Mouse (Mus musculus) midbrain, embryonic 12.5 days (tissue): ENCODE results near the gene Med7. TPM values are rescaled to one million over a fixed set of nuclear protein-coding genes. Genes with fewer than 3 reads are reported as not detected.

ENCODE experiments used
- ATAC-seq: fragments of 200-750 bp; cut with Nextera tagmentation; 2 replicates; pipeline ENCODE4 v1.8.0; 2017; ENCODE audit warnings: low read depth, moderate TSS enrichment, moderate library complexity; ENCODE audit not compliant: low FRiP score
- H3K27ac ChIP-seq: fragments of 300-500 bp; sonication (generic); replicated peaks from 2 replicates; pipeline ENCODE4 v1.5.1; 2016; ENCODE audit warnings: mild to moderate bottlenecking
- H3K27me3 ChIP-seq: fragments of 300-500 bp; sonication (generic); 2 replicates; pipeline ENCODE4 v1.6.1; 2016; ENCODE audit warnings: mild to moderate bottlenecking
- H3K36me3 ChIP-seq: fragments of 300-500 bp; sonication (generic); 2 replicates; pipeline ENCODE4 v1.6.1; 2016
- H3K4me1 ChIP-seq: fragments of 300-500 bp; sonication (generic); 2 replicates; pipeline ENCODE4 v1.6.1; 2016
- H3K4me2 ChIP-seq: fragments of 300-500 bp; sonication (generic); replicated peaks from 2 replicates; pipeline ENCODE4 v1.6.1; 2016; ENCODE audit warnings: mild to moderate bottlenecking, moderate library complexity
- H3K4me3 ChIP-seq: fragments of 300-500 bp; sonication (generic); 2 replicates; pipeline ENCODE4 v1.5.1; 2016; ENCODE audit warnings: mild to moderate bottlenecking
- H3K9ac ChIP-seq: fragments of 300-500 bp; sonication (generic); replicated peaks from 2 replicates; pipeline ENCODE4 v1.6.1; 2016; ENCODE audit warnings: mild to moderate bottlenecking, moderate library complexity
- H3K9me3 ChIP-seq: fragments of 300-500 bp; sonication (generic); 2 replicates; pipeline ENCODE4 v1.6.1; 2016; ENCODE audit warnings: mild to moderate bottlenecking
- WGBS: fragments of 180-500 bp; shearing (Covaris S2); methylation state at CpG from one replicate; pipeline ENCODE4 v1.1.7; 2016; 5-methylcytosine and 5-hydroxymethylcytosine counted together
- polyA plus RNA-seq: library from polyadenylated mRNA; unstranded; fragments of >200 nt; fragmentation: Nextera tagmentation; extraction: Ambion mirVana; gene quantifications from 2 replicates; pipeline ENCODE4 v1.2.1, GENCODE M21; 2016

Gene Med7
- polyA plus RNA-seq = 89.0 and 90.1 TPM in 2 replicates

- Histone ChIP-seq H3K27ac (peak within 1 kb of the TSS; percentile 89), H3K4me3 (peak within 1 kb of the TSS; percentile 92), H3K4me1 (peaks cover 7% of the 10 kb centered on the region), H3K4me2 (peak within 1 kb of the TSS; percentile 83), H3K9ac (peak within 1 kb of the TSS; percentile 90), H3K9me3 (no peaks in the 10 kb centered on the region), H3K27me3 (no peaks in the 10 kb centered on the region), H3K36me3 (peaks cover 19% of the 10 kb centered on the region)
- under 1% methylated on average over 59 of the region's 59 CpGs for WGBS
- peak; percentile 99 for ATAC-seq
Observed at GRCm38 (mm10) chr11:46436760-46437458, at the start of gene Med7. Gene Med7, plus strand, starts transcription at chr11:46436925.

DNA sequence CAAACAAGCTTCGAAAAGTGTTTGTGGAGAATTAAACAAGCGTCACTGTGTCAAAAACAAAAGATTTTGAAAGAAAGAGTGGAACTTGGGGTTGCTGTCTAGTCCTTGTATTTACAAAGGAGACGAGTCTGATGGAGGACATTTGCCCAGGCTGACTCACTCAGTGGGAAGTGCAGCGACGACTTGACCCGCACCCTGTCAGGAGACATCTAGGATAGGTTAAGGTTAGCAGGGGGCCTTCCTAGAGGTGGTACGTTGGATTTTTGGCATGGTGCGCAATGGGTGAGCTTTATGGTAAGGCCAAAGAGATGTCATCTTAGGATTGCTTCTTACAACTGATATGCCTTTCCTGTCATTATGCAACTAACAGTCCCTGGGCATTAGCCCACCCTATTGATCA lies 49.7 kb upstream of the Med7 start:
- H3K4me3 ChIP-seq = no peak overlapping the region
- ATAC-seq = no peak
- no peak overlapping the region for H3K4me2 ChIP-seq
- H3K4me1 ChIP-seq = no peaks in the 10 kb centered on the region
- no peaks in the 10 kb centered on the region for H3K27me3 ChIP-seq
- 94% methylated on average over 8 of the region's 8 CpGs for WGBS
- H3K27ac ChIP-seq = no peak overlapping the region
- no peaks in the 10 kb centered on the region for H3K9me3 ChIP-seq
- H3K9ac ChIP-seq = no peak overlapping the region
- no peaks in the 10 kb centered on the region for H3K36me3 ChIP-seq

- H3K4me2 ChIP-seq = no peak overlapping the region
- H3K27me3 ChIP-seq = no peaks in the 10 kb centered on the region
- H3K9me3 ChIP-seq = no peaks in the 10 kb centered on the region
- ATAC-seq = no peak
- WGBS = 75% methylated on average over 6 of the region's 6 CpGs
- H3K4me1 ChIP-seq = no peaks in the 10 kb centered on the region
- H3K36me3 ChIP-seq = no peaks in the 10 kb centered on the region
- no peak overlapping the region for H3K27ac ChIP-seq
- no peak overlapping the region for H3K4me3 ChIP-seq
- no peak overlapping the region for H3K9ac ChIP-seq
Observed at GRCm38 (mm10) chr11:46388438-46388837, 48.3 kb upstream of the Med7 start.

GRCm38 (mm10) chr11:46389336-46390117 lies 47.2 kb upstream of the Med7 start, which contains the start of gene Itk:
Gene Itk, minus strand, starts transcription at chr11:46389515.
- Histone ChIP-seq H3K4me2 (no peak within 1 kb of the TSS), H3K27ac (no peak within 1 kb of the TSS), H3K9me3 (no peaks in the 10 kb centered on the region), H3K36me3 (no peaks in the 10 kb centered on the region), H3K27me3 (no peaks in the 10 kb centered on the region), H3K4me1 (no peaks in the 10 kb centered on the region), H3K9ac (no peak within 1 kb of the TSS), H3K4me3 (no peak within 1 kb of the TSS)
- WGBS = 88% methylated on average over 13 of the region's 13 CpGs
- no peak for ATAC-seq

- Histone ChIP-seq H3K36me3 (no peaks in the 10 kb centered on the region), H3K4me2 (no peak overlapping the region), H3K4me3 (no peak overlapping the region), H3K27me3 (no peaks in the 10 kb centered on the region), H3K27ac (no peak overlapping the region), H3K9ac (no peak overlapping the region), H3K9me3 (no peaks in the 10 kb centered on the region), H3K4me1 (no peaks in the 10 kb centered on the region)
- 45% methylated on average over 3 of the region's 3 CpGs for WGBS
- no peak for ATAC-seq
Observed at GRCm38 (mm10) chr11:46390621-46391020, 46.1 kb upstream of the Med7 start.

- Histone ChIP-seq H3K27me3 (no peaks in the 10 kb centered on the region), H3K4me3 (no peak overlapping the region), H3K9ac (no peak overlapping the region), H3K4me1 (no peaks in the 10 kb centered on the region), H3K36me3 (no peaks in the 10 kb centered on the region), H3K9me3 (no peaks in the 10 kb centered on the region), H3K4me2 (no peak overlapping the region), H3K27ac (no peak overlapping the region)
- WGBS = 80% methylated on average over 7 of the region's 7 CpGs
- no peak for ATAC-seq
Observed at GRCm38 (mm10) chr11:46392890-46393289, 43.8 kb upstream of the Med7 start.

- 83% methylated on average over 4 of the region's 4 CpGs for WGBS
- H3K27ac ChIP-seq = no peak overlapping the region
- H3K4me1 ChIP-seq = no peaks in the 10 kb centered on the region
- no peak overlapping the region for H3K9ac ChIP-seq
- no peaks in the 10 kb centered on the region for H3K27me3 ChIP-seq
- no peak overlapping the region for H3K4me3 ChIP-seq
- H3K36me3 ChIP-seq = no peaks in the 10 kb centered on the region
- no peak overlapping the region for H3K4me2 ChIP-seq
- no peaks in the 10 kb centered on the region for H3K9me3 ChIP-seq
- ATAC-seq = no peak
Observed at GRCm38 (mm10) chr11:46393413-46393812, 43.3 kb upstream of the Med7 start.

DNA sequence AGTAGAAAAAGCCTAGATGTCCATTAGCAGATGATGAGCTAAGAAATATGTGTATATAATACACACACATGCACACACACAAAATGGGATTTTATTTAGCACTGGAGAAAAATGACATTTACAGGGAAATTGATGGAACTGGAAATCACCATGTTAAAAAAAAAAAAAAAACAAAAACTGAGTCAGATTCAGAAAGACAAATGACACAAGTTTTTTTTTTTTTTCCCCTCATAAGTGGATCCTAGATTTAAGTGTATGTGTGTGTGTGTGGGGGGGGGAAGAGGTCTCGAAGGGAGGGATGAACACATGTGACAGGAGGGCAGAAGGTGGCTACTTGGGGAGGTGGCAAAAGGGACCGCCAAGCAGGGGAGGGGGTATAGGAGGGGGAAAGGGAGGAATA lies 41.6 kb upstream of the Med7 start:
- H3K36me3 ChIP-seq = no peaks in the 10 kb centered on the region
- no peak overlapping the region for H3K9ac ChIP-seq
- H3K4me2 ChIP-seq = no peak overlapping the region
- no peak overlapping the region for H3K27ac ChIP-seq
- no peaks in the 10 kb centered on the region for H3K9me3 ChIP-seq
- no peaks in the 10 kb centered on the region for H3K4me1 ChIP-seq
- ATAC-seq = no peak
- 88% methylated on average over 2 of the region's 2 CpGs for WGBS
- H3K4me3 ChIP-seq = no peak overlapping the region
- no peaks in the 10 kb centered on the region for H3K27me3 ChIP-seq

DNA sequence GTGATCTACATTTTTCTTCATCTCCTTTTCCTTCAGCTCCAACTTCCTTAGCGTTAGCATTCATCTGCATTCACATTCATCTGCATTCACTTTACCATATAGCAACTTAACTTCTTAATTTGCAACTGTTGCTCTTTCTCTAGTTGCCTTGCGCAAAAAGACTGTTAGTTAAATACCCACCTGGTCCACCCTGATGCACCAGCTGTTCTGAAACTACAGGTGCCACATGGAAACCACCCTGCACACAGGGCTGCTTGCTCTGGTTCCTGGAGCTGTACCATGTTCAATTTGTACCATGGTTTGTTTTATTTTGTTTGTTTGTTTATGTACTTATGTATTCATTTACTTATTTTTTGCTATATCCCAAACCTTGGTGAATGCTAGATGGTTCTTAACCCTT lies 41.0 kb upstream of the Med7 start:
- no peak for ATAC-seq
- Histone ChIP-seq H3K4me1 (no peaks in the 10 kb centered on the region), H3K4me2 (no peak overlapping the region), H3K36me3 (no peaks in the 10 kb centered on the region), H3K9me3 (no peaks in the 10 kb centered on the region), H3K4me3 (no peak overlapping the region), H3K27me3 (no peaks in the 10 kb centered on the region), H3K9ac (no peak overlapping the region), H3K27ac (no peak overlapping the region)
- 91% methylated on average over 2 of the region's 2 CpGs for WGBS

DNA sequence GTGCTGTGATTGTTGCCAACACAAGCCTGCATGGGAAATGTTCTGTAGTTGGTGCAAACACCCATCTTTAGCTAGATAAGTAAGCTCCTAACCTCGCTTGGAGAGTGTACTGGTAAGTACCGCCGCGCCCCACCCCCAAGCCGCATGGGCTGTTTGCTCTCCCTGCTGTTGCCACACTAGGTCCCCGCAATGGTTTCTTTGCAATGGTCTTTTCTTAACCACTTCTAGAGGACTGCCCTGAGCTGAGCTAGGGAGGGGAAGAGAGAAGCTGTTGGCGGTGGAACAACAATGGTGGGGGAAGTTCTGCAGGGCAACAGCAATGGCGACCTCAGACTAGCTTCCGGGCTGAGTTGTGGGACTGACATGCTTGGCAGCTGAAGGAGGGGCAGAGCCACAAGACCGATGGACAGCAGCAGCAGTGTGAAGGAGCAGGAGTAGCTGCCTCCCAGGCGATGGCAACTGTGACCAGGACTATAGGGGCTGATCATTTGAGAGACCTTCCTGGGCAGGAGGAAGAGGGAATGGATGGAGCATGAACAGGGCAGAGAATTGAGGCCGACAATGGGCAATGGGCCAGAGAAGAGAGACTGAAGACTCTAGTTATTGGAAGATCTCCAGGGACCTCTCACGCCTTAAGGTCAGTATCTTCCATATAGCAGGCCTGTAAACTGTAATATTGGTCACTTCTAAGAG lies 40.4 kb upstream of the Med7 start, which contains the start of gene Fam71b:
Gene Fam71b (plus strand): TSS at position 393 of the 693 bp plus-strand sequence.
- H3K9ac ChIP-seq = no peak within 1 kb of the TSS
- no peak within 1 kb of the TSS for H3K4me2 ChIP-seq
- no peaks in the 10 kb centered on the region for H3K9me3 ChIP-seq
- H3K4me1 ChIP-seq = no peaks in the 10 kb centered on the region
- H3K27ac ChIP-seq = no peak within 1 kb of the TSS
- H3K4me3 ChIP-seq = no peak within 1 kb of the TSS
- no peaks in the 10 kb centered on the region for H3K36me3 ChIP-seq
- no peak for ATAC-seq
- H3K27me3 ChIP-seq = no peaks in the 10 kb centered on the region
- 80% methylated on average over 13 of the region's 13 CpGs for WGBS

DNA sequence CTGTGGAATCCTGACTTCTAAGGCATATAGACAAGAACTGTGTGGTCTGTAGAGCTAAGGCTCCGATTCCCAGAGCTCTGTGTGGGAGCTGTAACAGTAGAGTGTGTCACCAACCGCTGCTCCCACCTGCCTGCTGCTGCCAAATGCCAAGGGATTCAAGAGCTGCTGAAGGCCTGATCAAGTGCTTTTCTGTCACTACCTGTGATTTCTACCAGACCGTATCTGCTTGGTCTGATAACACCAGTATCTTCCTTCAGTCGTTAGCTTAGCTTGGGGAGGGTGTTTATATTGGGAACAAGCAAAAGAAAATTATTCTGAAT lies 39.9 kb upstream of the Med7 start:
- H3K9me3 ChIP-seq = no peaks in the 10 kb centered on the region
- H3K4me2 ChIP-seq = no peak overlapping the region
- no peaks in the 10 kb centered on the region for H3K27me3 ChIP-seq
- ATAC-seq = no peak
- H3K27ac ChIP-seq = no peak overlapping the region
- no peak overlapping the region for H3K4me3 ChIP-seq
- 92% methylated on average over 4 of the region's 4 CpGs for WGBS
- no peaks in the 10 kb centered on the region for H3K4me1 ChIP-seq
- H3K9ac ChIP-seq = no peak overlapping the region
- H3K36me3 ChIP-seq = no peaks in the 10 kb centered on the region

DNA sequence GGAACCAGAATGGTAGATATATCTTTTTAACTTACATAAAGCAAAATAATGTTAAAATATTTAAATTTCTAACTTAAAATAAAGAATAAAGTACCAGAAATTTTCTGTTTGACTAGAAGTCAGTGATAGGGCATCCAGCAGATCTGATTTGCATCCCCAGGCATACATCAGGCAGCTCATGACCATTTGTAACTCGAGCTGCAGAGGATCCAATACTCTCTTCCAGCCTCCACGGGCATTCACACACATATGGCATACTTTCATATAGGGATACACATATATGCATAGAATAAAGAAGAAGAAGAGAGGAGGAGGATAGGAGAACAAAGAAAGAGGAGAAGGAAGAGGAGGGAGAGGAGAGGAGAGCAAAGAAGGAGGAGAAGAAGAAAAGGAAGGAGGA lies 38.8 kb upstream of the Med7 start:
- no peaks in the 10 kb centered on the region for H3K27me3 ChIP-seq
- 63% methylated on average over 2 of the region's 2 CpGs for WGBS
- ATAC-seq = no peak
- no peak overlapping the region for H3K4me2 ChIP-seq
- H3K36me3 ChIP-seq = no peaks in the 10 kb centered on the region
- H3K9me3 ChIP-seq = no peaks in the 10 kb centered on the region
- H3K27ac ChIP-seq = no peak overlapping the region
- H3K4me3 ChIP-seq = no peak overlapping the region
- no peak overlapping the region for H3K9ac ChIP-seq
- H3K4me1 ChIP-seq = no peaks in the 10 kb centered on the region
